Mouse (Mus musculus): ENCODE measurements around the gene Trio. TPM values are rescaled to one million over a fixed set of nuclear protein-coding genes. Genes with fewer than 3 reads are reported as not detected.

The Trio gene
- polyA plus RNA-seq, 1 experiment from 2014 or later, result 31.2 TPM

DNA sequence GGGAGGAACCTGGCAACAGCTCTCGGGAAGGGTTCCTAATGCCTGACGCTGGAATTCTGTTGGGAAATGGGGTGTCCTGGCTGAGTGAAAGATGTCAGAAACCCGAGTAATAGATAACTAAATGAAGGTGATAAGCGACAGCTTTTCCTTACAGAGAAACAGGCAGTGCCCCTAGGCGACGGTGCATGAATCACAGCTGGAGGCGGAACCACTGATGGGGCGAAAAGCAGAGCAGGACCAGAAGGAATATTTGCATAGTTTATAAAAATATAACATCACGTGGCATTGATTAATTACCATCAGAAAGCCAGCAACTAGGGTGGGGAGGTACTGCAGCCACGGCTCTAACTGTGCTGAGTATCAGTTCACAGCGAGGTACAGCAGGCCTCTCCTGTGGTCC lies 233.2 kb downstream of the Trio start:
- Histone ChIP-seq H3K4me2 (ENCODE audit: low read depth) (no peak overlapping the region), H3K36me3 (ENCODE audit: control insufficient read depth, insufficient read depth, low read length) (no peaks in the 10 kb centered on the region; the same call in 1 of the 2 replicates), H3K4me3 (ENCODE audit: low read depth, low read length) (no peak overlapping the region), H3K27me3 (ENCODE audit: control insufficient read depth, insufficient read depth, low read length) (no peaks in the 10 kb centered on the region), H3K27ac (ENCODE audit: low read depth, low read length) (no peak overlapping the region), H3K9me3 (ENCODE audit: control insufficient read depth, low read length) (no peaks in the 10 kb centered on the region), H3K9ac (ENCODE audit: low read length) (no peak overlapping the region), H3K4me1 (ENCODE audit: control insufficient read depth, insufficient read depth, low read length) (peaks cover 19% of the 10 kb centered on the region)
- WGBS, result 69% methylated on average over 11 of the region's 11 CpGs
- no peak for DNase-seq (ENCODE audit: low spot score)
- ATAC-seq (ENCODE audit: insufficient read depth, low FRiP score, low TSS enrichment), result no peak

GRCm38 (mm10) chr15:27791141-27791540 lies 234.5 kb downstream of the Trio start:
- peaks cover 19% of the 10 kb centered on the region for H3K4me1 ChIP-seq (ENCODE audit: control insufficient read depth, insufficient read depth, low read length)

GRCm38 (mm10) chr15:27790699-27791098 lies 234.9 kb downstream of the Trio start:
- Histone ChIP-seq H3K9ac (ENCODE audit: low read length) (no peak overlapping the region), H3K4me3 (ENCODE audit: low read depth, low read length) (no peak overlapping the region), H3K27me3 (ENCODE audit: control insufficient read depth, insufficient read depth, low read length) (no peaks in the 10 kb centered on the region), H3K9me3 (ENCODE audit: control insufficient read depth, low read length) (no peaks in the 10 kb centered on the region), H3K4me1 (ENCODE audit: control insufficient read depth, insufficient read depth, low read length) (peaks cover 20% of the 10 kb centered on the region), H3K4me2 (ENCODE audit: low read depth) (no peak overlapping the region), H3K36me3 (ENCODE audit: control insufficient read depth, insufficient read depth, low read length) (no peaks in the 10 kb centered on the region), H3K27ac (ENCODE audit: low read depth, low read length) (no peak overlapping the region)
- 90% methylated on average over 6 of the region's 6 CpGs for WGBS
- no peak for ATAC-seq (ENCODE audit: insufficient read depth, low FRiP score, low TSS enrichment)
- no peak for DNase-seq (ENCODE audit: low spot score)

More at GRCm38 (mm10) chr15:27791141-27791540, 234.5 kb downstream of the Trio start:
- Histone ChIP-seq H3K9me3 (ENCODE audit: control insufficient read depth, low read length) (no peaks in the 10 kb centered on the region), H3K4me3 (ENCODE audit: low read depth, low read length) (no peak overlapping the region), H3K27ac (ENCODE audit: low read depth, low read length) (no peak overlapping the region), H3K27me3 (ENCODE audit: control insufficient read depth, insufficient read depth, low read length) (no peaks in the 10 kb centered on the region), H3K4me2 (ENCODE audit: low read depth) (no peak overlapping the region), H3K9ac (ENCODE audit: low read length) (no peak overlapping the region), H3K36me3 (ENCODE audit: control insufficient read depth, insufficient read depth, low read length) (no peaks in the 10 kb centered on the region)
- WGBS, result 94% methylated on average over 5 of the region's 5 CpGs
- ATAC-seq (ENCODE audit: insufficient read depth, low FRiP score, low TSS enrichment) (no peak), DNase-seq (ENCODE audit: low spot score) (no peak)

DNA sequence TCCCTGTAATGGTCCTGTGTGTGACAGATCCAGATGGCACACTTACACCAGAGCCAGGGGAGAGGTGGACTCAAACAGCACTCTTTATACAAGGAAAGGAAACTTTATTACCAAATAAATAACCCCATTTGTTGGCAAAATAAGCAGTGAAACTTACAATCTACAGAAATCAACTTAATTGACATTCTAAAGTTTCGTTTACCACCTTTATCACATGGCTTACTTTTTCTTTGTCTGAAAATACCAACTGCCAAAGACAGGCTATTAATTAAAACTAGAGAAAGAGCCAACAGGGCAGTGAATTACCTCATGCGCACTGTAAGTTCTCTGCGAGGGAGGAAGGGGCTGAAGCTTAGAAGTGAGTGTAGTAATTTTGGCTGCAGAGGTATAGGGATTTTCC lies 236.3 kb downstream of the Trio start:
- Histone ChIP-seq H3K9ac (ENCODE audit: low read length) (no peak overlapping the region), H3K4me2 (ENCODE audit: low read depth) (no peak overlapping the region), H3K4me3 (ENCODE audit: low read depth, low read length) (no peak overlapping the region), H3K4me1 (ENCODE audit: control insufficient read depth, insufficient read depth, low read length) (peaks cover 30% of the 10 kb centered on the region), H3K36me3 (ENCODE audit: control insufficient read depth, insufficient read depth, low read length) (no peaks in the 10 kb centered on the region), H3K27ac (ENCODE audit: low read depth, low read length) (no peak overlapping the region), H3K9me3 (ENCODE audit: control insufficient read depth, low read length) (no peaks in the 10 kb centered on the region), H3K27me3 (ENCODE audit: control insufficient read depth, insufficient read depth, low read length) (no peaks in the 10 kb centered on the region)
- no peak for DNase-seq (ENCODE audit: low spot score)
- whole genome bisulfite sequencing, result 64% methylated on average over 3 of the region's 3 CpGs
- ATAC-seq (ENCODE audit: insufficient read depth, low FRiP score, low TSS enrichment), result no peak

DNA sequence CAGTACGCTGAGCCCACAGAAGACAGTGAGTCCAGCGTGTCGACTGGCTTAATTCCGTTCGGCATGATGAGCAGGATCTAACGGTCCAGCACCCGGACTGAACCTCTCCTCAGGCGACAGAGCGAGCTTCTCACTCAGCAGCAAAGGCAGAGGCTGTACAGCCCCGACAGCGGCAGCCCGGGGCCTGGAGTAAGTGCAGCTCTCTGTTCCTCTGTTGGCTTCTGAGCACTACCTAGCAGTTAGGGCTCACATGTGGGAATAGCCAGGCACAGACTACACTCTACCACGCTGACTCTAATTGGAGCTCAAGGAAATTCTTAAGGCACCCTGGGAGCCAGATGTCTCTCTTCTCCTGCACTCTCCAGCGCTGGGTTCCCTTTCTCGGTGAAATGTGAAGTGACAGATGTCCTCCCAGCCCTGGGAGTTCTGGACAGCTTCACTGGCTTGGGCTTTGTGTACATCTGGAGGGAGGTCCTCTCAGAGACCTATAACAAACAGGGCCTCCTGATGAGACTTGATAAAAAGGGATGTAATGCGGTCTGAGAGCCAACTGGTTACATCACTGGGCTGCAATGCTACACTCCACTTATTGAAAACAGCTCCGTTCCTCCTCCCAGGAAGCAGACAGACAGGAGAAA lies 237.4 kb downstream of the Trio start:
- Histone ChIP-seq H3K36me3 (ENCODE audit: control insufficient read depth, insufficient read depth, low read length) (no peaks in the 10 kb centered on the region), H3K27ac (ENCODE audit: low read depth, low read length) (peak overlapping the region; percentile 71), H3K4me2 (ENCODE audit: low read depth) (peak overlapping the region; percentile 13), H3K4me3 (ENCODE audit: low read depth, low read length) (peak overlapping the region; percentile 27), H3K9me3 (ENCODE audit: control insufficient read depth, low read length) (no peaks in the 10 kb centered on the region), H3K27me3 (ENCODE audit: control insufficient read depth, insufficient read depth, low read length) (no peaks in the 10 kb centered on the region), H3K9ac (ENCODE audit: low read length) (peak overlapping the region; percentile 47), H3K4me1 (ENCODE audit: control insufficient read depth, insufficient read depth, low read length) (peaks cover 37% of the 10 kb centered on the region)
- ATAC-seq (ENCODE audit: insufficient read depth, low FRiP score, low TSS enrichment), result no peak
- DNase-seq (ENCODE audit: low spot score), result no peak
- 39% methylated on average over 17 of the region's 17 CpGs for WGBS

DNA sequence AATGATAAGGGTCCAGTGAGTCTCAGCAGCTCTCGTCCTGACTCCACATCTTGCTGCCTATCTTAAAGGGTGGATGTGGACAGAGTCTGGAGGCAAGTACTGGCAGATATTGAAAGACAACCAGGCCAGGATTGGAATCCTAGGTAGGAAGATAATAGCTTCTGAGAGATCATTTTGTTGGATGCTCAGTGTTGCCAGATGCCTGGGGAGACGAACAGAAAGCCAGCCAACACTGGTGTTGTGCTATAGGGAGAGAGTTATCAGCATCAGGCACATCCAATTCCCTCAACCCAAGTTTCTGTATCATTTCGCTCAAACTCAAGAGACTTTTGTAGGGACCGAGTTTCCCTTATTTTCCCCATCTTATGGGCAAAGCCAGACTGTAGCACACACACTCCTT lies 238.5 kb downstream of the Trio start:
- Histone ChIP-seq H3K9me3 (ENCODE audit: control insufficient read depth, low read length) (no peaks in the 10 kb centered on the region), H3K4me1 (ENCODE audit: control insufficient read depth, insufficient read depth, low read length) (peaks cover 45% of the 10 kb centered on the region), H3K36me3 (ENCODE audit: control insufficient read depth, insufficient read depth, low read length) (no peaks in the 10 kb centered on the region), H3K27me3 (ENCODE audit: control insufficient read depth, insufficient read depth, low read length) (no peaks in the 10 kb centered on the region), H3K4me2 (ENCODE audit: low read depth) (peak overlapping the region; percentile 13), H3K27ac (ENCODE audit: low read depth, low read length) (no peak overlapping the region), H3K4me3 (ENCODE audit: low read depth, low read length) (peak overlapping the region; percentile 27), H3K9ac (ENCODE audit: low read length) (no peak overlapping the region)
- DNase-seq (ENCODE audit: low spot score) (no peak), ATAC-seq (ENCODE audit: insufficient read depth, low FRiP score, low TSS enrichment) (no peak)
- 75% methylated on average over 4 of the region's 4 CpGs for WGBS

DNA sequence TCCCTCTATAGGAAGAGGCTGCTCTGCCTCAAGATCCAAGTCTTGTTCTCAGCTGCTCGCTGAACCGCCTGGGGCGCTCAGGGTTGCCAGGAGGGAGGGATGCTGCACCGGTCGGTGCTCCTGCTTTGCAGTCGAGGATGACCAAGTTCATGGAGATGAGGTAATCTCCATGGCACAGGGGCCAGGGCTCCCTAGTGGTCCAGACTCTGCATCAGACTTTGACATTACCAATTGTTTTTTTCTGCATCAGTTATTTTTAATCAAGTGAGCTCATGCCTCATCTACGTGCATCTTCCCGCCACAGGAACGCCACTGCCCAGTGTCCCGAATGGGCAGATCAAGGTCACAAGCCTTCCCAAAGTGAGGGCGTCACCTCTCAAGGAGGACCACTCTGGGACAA lies 239.2 kb downstream of the Trio start:
- no peak for DNase-seq (ENCODE audit: low spot score)
- Histone ChIP-seq H3K4me2 (ENCODE audit: low read depth) (peak overlapping the region; percentile 13), H3K4me1 (ENCODE audit: control insufficient read depth, insufficient read depth, low read length) (peaks cover 51% of the 10 kb centered on the region), H3K27me3 (ENCODE audit: control insufficient read depth, insufficient read depth, low read length) (no peaks in the 10 kb centered on the region), H3K9me3 (ENCODE audit: control insufficient read depth, low read length) (no peaks in the 10 kb centered on the region), H3K4me3 (ENCODE audit: low read depth, low read length) (peak overlapping the region; percentile 27; the same call in 1 of the 2 replicates), H3K9ac (ENCODE audit: low read length) (no peak overlapping the region), H3K27ac (ENCODE audit: low read depth, low read length) (no peak overlapping the region), H3K36me3 (ENCODE audit: control insufficient read depth, insufficient read depth, low read length) (no peaks in the 10 kb centered on the region)
- 0 out of 2 replicates have a peak, but pooled peaks have one; percentile 8 for ATAC-seq (ENCODE audit: insufficient read depth, low FRiP score, low TSS enrichment)
- 48% methylated on average over 11 of the region's 11 CpGs for WGBS

- DNase-seq (ENCODE audit: low spot score) (no peak), ATAC-seq (ENCODE audit: insufficient read depth, low FRiP score, low TSS enrichment) (no peak)
- 64% methylated on average over 12 of the region's 12 CpGs for WGBS
- Histone ChIP-seq H3K27me3 (ENCODE audit: control insufficient read depth, insufficient read depth, low read length) (no peaks in the 10 kb centered on the region), H3K27ac (ENCODE audit: low read depth, low read length) (peak overlapping the region; percentile 60), H3K9me3 (ENCODE audit: control insufficient read depth, low read length) (no peaks in the 10 kb centered on the region), H3K4me1 (ENCODE audit: control insufficient read depth, insufficient read depth, low read length) (peaks cover 58% of the 10 kb centered on the region), H3K9ac (ENCODE audit: low read length) (no peak overlapping the region), H3K4me3 (ENCODE audit: low read depth, low read length) (no peak overlapping the region), H3K36me3 (ENCODE audit: control insufficient read depth, insufficient read depth, low read length) (no peaks in the 10 kb centered on the region), H3K4me2 (ENCODE audit: low read depth) (peak overlapping the region; percentile 23; the same call in 1 of the 2 replicates)
These were observed 240.2 kb downstream of the Trio start for GRCm38 (mm10) chr15:27785280-27786001.

DNA sequence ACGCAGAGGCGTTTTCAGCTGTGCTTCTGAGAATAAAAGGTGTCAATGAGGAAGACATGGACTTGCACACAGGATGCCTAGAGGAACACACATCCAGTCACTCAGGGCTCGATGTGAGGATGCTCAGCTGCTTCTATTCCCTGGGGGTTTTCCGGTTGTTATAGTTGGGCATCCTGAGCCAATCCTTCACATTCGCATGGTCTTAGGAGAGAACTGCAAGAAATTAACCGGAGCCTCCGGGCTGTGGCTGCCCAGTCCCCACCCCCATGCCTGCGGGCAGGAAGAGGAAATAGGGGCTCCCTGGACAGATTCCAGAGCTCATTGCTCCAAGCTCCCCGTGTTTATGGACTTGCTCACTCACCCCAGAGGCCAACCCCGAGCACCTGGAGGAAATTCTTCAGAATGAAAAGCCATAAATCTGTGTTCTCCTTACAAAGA lies 241.5 kb downstream of the Trio start:
- 22% methylated on average over 10 of the region's 10 CpGs for WGBS

More for the DNA sequence above, 241.5 kb downstream of the Trio start:
- Histone ChIP-seq H3K9me3 (ENCODE audit: control insufficient read depth, low read length) (no peaks in the 10 kb centered on the region), H3K27me3 (ENCODE audit: control insufficient read depth, insufficient read depth, low read length) (no peaks in the 10 kb centered on the region), H3K27ac (ENCODE audit: low read depth, low read length) (peak overlapping the region; percentile 63; the same call in 1 of the 2 replicates), H3K9ac (ENCODE audit: low read length) (no peak overlapping the region), H3K4me2 (ENCODE audit: low read depth) (no peak overlapping the region; the same call in 1 of the 2 replicates), H3K36me3 (ENCODE audit: control insufficient read depth, insufficient read depth, low read length) (no peaks in the 10 kb centered on the region), H3K4me3 (ENCODE audit: low read depth, low read length) (no peak overlapping the region), H3K4me1 (ENCODE audit: control insufficient read depth, insufficient read depth, low read length) (peaks cover 67% of the 10 kb centered on the region)
- ATAC-seq (ENCODE audit: insufficient read depth, low FRiP score, low TSS enrichment) (no peak), DNase-seq (ENCODE audit: low spot score) (no peak)
